Mouse (Mus musculus) stomach, embryonic 14.5 days (tissue): ENCODE measurements around the gene Grid2ip. TPM values are rescaled to one million over a fixed set of nuclear protein-coding genes. Genes with fewer than 3 reads are reported as not detected.
A peak's percentile ranks its signal among the peaks of the same experiment; 100 is the strongest.

Source experiments
- ATAC-seq: fragments of 200-750 bp; cut with Nextera tagmentation; 2 replicates; pipeline ENCODE4 v1.8.0; 2017; ENCODE audit warnings: low read depth, moderate TSS enrichment; ENCODE audit not compliant: insufficient number of reproducible peaks, insufficient read depth, low FRiP score
- H3K27ac ChIP-seq: fragments of 300-500 bp; sonication (generic); 2 replicates; pipeline ENCODE4 v1.5.1; 2014; ENCODE audit warnings: mild to moderate bottlenecking, low read length, moderate library complexity, mixed read lengths
- H3K27me3 ChIP-seq: fragments of 300-500 bp; sonication (generic); 2 replicates; pipeline ENCODE4 v1.6.1; 2014; ENCODE audit warnings: low read length, control low read depth, mixed read lengths; ENCODE audit not compliant: control insufficient read depth, insufficient read depth
- H3K36me3 ChIP-seq: fragments of 300-500 bp; sonication (generic); 2 replicates; pipeline ENCODE4 v1.6.1; 2014; ENCODE audit warnings: mild to moderate bottlenecking, control low read depth, low read length, moderate library complexity, mixed read lengths; ENCODE audit not compliant: control insufficient read depth, insufficient read depth
- H3K4me1 ChIP-seq: fragments of 300-500 bp; sonication (generic); 2 replicates; pipeline ENCODE4 v1.6.1; 2014; ENCODE audit warnings: low read length, control low read depth, mixed read lengths; ENCODE audit not compliant: control insufficient read depth, insufficient read depth
- H3K4me2 ChIP-seq: fragments of 300-500 bp; sonication (generic); replicated peaks from 2 replicates; pipeline ENCODE4 v1.6.1; 2014; ENCODE audit warnings: low read depth, low read length, control low read depth
- H3K4me3 ChIP-seq: fragments of 300-500 bp; sonication (generic); 2 replicates; pipeline ENCODE4 v1.5.1; 2014; ENCODE audit warnings: low read depth, low read length, control low read depth
- H3K9ac ChIP-seq: fragments of 300-500 bp; sonication (generic); replicated peaks from 2 replicates; pipeline ENCODE4 v1.6.1; 2014; ENCODE audit warnings: low read depth, mild to moderate bottlenecking, control low read depth, low read length, moderate library complexity, mixed read lengths
- H3K9me3 ChIP-seq: fragments of 300-500 bp; sonication (generic); 2 replicates; pipeline ENCODE4 v1.6.1; 2016; ENCODE audit warnings: low read depth, low read length, control low read depth; ENCODE audit not compliant: control insufficient read depth
- WGBS: fragments of 180-500 bp; shearing (Covaris S2); extraction: QIAGEN DNeasy Blood & Tissue Kit; methylation state at CpG from one replicate; pipeline ENCODE4 v1.1.7; 2014; 5-methylcytosine and 5-hydroxymethylcytosine counted together
- polyA plus RNA-seq: library from polyadenylated mRNA; unstranded; fragments of >200 nt; fragmentation: Nextera tagmentation; extraction: Ambion mirVana; gene quantifications from 2 replicates; pipeline ENCODE4 v1.2.1, GENCODE M21; 2014

Grid2ip gene
- polyA plus RNA-seq, 1 experiment from 2014 or later, result 2.0 TPM

DNA sequence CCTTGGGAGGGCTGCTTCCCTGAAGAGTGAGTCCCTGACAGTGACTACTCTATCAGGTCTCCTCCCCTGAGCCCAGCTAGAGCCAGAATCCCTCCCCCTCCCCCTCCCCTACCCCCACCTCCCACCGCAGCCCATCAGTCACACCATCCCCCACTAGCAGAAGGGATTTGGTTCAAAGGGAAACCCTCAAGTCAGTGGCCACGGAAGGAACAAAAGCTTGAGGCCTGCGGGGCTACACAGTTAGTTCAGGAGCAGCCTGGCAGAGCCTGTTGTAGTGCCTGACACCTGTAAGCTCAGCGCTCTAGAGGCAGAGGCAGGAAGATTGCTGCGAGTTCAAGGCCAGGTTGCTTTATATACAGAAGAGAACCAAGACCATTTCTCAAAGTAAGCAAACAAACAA lies 1.1 kb upstream of the Grid2ip start:
- no peak for ATAC-seq
- Histone ChIP-seq H3K4me3 (no peak overlapping the region), H3K9ac (no peak overlapping the region), H3K9me3 (no peaks in the 10 kb centered on the region), H3K27ac (no peak overlapping the region), H3K4me2 (no peak overlapping the region), H3K36me3 (no peaks in the 10 kb centered on the region), H3K27me3 (peaks cover 10% of the 10 kb centered on the region; the same call in 1 of the 2 replicates), H3K4me1 (no peaks in the 10 kb centered on the region)
- 33% methylated on average over 5 of the region's 5 CpGs for WGBS

DNA sequence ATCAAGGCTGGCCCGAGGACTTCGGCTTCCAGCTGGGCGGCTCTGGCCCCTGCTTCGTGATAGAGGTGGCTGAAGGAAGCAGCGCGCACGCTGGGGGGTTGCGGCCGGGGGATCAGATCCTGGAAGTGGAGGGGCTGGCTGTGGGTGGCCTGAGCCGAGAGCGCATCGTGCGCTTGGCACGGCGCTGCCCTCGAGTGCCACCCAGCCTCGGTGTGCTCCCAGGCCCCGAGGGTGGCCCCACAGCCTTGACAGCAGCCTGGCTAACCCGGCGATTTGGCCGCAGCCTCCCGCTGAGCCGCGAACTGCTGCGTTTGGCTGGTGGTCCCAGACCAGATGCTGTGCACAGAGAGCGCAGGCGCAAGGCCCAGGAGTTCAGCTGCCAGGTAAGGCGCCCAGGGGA lies 426 bp downstream of the Grid2ip start:
- Histone ChIP-seq H3K4me2 (peak overlapping the region; percentile 10; the same call in 1 of the 2 replicates), H3K36me3 (no peaks in the 10 kb centered on the region), H3K4me3 (peak overlapping the region; percentile 9; the same call in 1 of the 2 replicates)

GRCm38 (mm10) chr5:143359263-143359662 lies 2.1 kb downstream of the Grid2ip start:
- 36% methylated on average over 7 of the region's 7 CpGs for WGBS
- no peaks in the 10 kb centered on the region for H3K9me3 ChIP-seq
- H3K4me2 ChIP-seq, result no peak overlapping the region
- H3K27me3 ChIP-seq, result peaks cover 10% of the 10 kb centered on the region; the same call in 1 of the 2 replicates
- H3K9ac ChIP-seq, result no peak overlapping the region
- no peak overlapping the region for H3K27ac ChIP-seq
- H3K4me3 ChIP-seq, result no peak overlapping the region
- ATAC-seq, result no peak
- no peaks in the 10 kb centered on the region; the same call in 1 of the 2 replicates for H3K4me1 ChIP-seq
- no peaks in the 10 kb centered on the region for H3K36me3 ChIP-seq

More for the DNA sequence above, 426 bp downstream of the Grid2ip start:
- ATAC-seq, result no peak
- peaks cover 10% of the 10 kb centered on the region; the same call in 1 of the 2 replicates for H3K27me3 ChIP-seq
- H3K9ac ChIP-seq, result no peak overlapping the region
- WGBS, result 4% methylated on average over 28 of the region's 28 CpGs
- H3K27ac ChIP-seq, result no peak overlapping the region
- H3K4me1 ChIP-seq, result no peaks in the 10 kb centered on the region
- no peaks in the 10 kb centered on the region for H3K9me3 ChIP-seq

DNA sequence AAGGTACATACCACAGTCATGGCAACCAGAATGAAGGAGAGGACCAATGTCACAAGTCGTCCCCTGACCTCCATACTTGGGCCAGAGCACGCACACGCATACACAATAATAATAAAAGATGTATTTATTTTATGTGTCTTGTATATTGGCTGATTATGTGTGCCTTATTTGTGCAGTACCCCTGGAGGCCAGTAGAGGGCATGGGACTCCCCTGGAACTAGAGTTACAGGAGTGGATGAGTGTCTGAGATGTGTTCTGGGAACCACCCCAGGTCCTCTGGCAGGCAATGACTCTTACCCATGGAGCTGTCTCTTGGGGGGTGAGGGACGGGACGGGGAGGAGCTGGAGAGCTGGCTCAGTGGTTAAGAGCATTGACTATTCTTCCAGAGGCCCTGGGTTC lies 2.9 kb downstream of the Grid2ip start:
- Histone ChIP-seq H3K9ac (no peak overlapping the region), H3K9me3 (no peaks in the 10 kb centered on the region), H3K4me1 (no peaks in the 10 kb centered on the region; the same call in 1 of the 2 replicates), H3K27me3 (peaks cover 10% of the 10 kb centered on the region; the same call in 1 of the 2 replicates), H3K4me3 (no peak overlapping the region), H3K4me2 (no peak overlapping the region), H3K36me3 (no peaks in the 10 kb centered on the region), H3K27ac (no peak overlapping the region)
- 53% methylated on average over 5 of the region's 5 CpGs for WGBS
- no peak for ATAC-seq

DNA sequence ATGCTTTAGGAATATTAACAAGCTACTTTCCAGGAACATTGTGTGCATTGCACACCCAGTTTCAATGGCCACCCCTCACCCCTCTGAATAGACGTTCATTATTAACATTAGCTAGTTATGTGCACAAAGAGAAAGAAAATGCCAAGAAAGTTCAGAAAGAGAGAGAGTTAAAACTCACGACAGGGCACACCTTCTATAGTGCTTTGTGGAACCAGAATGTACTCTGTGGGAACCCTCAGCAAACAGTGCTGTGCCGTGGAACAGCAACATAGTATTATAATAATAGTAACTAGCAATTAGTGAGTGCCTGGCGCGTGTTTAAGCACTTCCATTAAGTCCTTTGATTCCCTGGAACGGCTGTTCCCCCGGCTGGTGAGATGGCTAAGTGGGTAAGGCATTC lies 4.3 kb downstream of the Grid2ip start:
- Histone ChIP-seq H3K4me2 (no peak overlapping the region), H3K27me3 (peaks cover 5% of the 10 kb centered on the region; the same call in 1 of the 2 replicates), H3K4me1 (no peaks in the 10 kb centered on the region; the same call in 1 of the 2 replicates), H3K9me3 (no peaks in the 10 kb centered on the region), H3K9ac (no peak overlapping the region), H3K4me3 (no peak overlapping the region), H3K27ac (no peak overlapping the region), H3K36me3 (no peaks in the 10 kb centered on the region)
- no peak for ATAC-seq
- WGBS, result 55% methylated on average over 7 of the region's 7 CpGs

DNA sequence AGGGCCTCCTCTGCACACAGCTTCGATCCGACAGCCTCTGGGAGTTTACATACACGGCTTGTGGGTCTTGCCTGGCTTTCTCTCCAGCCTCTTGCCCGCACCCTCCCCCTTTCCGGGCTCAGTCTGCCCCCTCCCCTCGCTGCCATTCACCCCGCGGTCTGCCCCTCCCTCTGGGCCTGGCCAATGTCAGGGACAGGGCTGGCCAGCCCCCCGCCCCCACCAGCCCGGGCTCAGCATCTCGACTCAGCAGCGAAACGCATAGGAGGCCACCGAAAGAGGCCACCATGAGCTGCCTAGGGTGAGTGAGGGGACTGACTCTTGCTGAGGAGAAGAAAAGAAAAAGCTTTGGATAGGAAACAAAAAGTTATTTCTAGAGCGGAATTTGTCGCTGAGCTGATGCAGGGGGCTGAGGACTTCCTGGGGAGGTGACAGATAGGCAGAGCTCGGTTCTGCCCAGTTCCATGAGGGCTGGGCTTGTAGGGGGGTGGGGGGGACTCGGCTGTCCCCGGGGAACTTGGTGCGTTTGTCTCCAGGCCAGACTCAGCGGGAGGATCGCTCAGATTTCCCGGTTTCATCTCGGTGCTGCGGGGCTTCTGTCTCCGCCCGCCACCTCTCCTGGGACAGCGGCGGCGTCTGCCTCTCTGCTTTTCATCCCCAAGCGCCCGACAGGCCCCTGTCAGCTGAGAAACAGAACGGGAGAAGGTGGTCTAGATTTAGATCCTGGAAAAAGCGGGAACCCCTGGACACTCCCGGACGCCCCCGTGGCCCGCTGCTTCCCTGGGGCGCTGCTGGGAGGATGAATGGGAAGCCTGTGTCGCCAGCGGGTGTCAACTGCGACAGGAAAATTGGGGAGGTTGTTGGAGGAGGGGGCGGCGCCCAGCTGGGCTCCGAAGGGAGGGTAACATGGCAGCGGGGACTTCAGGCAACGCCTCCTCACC lies 6.8 kb downstream of the Grid2ip start:
- Histone ChIP-seq H3K27me3 (peaks cover 12% of the 10 kb centered on the region), H3K4me3 (peak overlapping the region; percentile 41), H3K9ac (peak overlapping the region; percentile 38; the same call in 1 of the 2 replicates), H3K27ac (no peak overlapping the region), H3K4me1 (no peaks in the 10 kb centered on the region; the same call in 1 of the 2 replicates), H3K36me3 (no peaks in the 10 kb centered on the region), H3K4me2 (peak overlapping the region; percentile 96), H3K9me3 (no peaks in the 10 kb centered on the region)
- WGBS, result under 1% methylated on average over 47 of the region's 47 CpGs
- ATAC-seq, result peak; percentile 66

- 80% methylated on average over 3 of the region's 3 CpGs for WGBS
- H3K4me3 ChIP-seq, result no peak overlapping the region
- no peak overlapping the region for H3K27ac ChIP-seq
- H3K4me2 ChIP-seq, result no peak overlapping the region
- no peak overlapping the region for H3K9ac ChIP-seq
- peaks cover 2% of the 10 kb centered on the region; the same call in 1 of the 2 replicates for H3K4me1 ChIP-seq
- H3K36me3 ChIP-seq, result no peaks in the 10 kb centered on the region
- H3K9me3 ChIP-seq, result no peaks in the 10 kb centered on the region
- ATAC-seq, result no peak
- H3K27me3 ChIP-seq, result peaks cover 46% of the 10 kb centered on the region
Observed at GRCm38 (mm10) chr5:143367931-143368330, 10.8 kb downstream of the Grid2ip start.

DNA sequence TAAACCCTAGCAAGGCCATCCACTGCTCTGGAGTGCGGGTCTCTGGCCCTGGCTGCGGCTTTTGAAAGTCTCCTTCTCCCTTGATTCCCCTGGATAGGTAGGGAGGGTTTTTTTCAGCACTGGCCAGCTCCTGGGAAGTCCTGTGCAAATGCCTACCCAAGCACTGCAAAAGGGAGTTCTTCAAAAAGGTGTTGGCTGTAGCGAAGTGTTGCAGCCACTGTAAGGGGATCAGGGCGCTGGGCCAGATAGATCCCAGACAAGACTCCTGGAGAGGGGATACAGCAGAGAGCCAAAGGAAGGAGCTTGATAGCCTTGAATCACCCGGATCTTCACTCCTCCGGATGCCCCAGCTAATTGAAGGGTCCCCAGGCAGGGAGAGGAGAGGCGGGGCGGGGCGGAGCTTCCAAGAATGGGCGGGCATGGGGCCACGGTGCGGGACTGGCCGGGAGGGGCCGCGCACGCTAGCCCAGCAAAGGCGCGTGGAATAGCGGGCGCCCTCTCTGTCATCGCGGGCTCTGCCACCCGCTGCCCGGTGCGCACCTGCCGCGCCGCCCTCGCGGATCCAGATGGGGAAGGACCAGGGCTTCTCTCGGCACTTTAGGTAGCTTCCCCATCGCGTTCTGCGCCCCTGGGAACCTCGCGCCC lies 12.6 kb downstream of the Grid2ip start:
- Histone ChIP-seq H3K4me2 (peak overlapping the region; percentile 21), H3K27me3 (peaks cover 53% of the 10 kb centered on the region), H3K9me3 (no peaks in the 10 kb centered on the region), H3K4me1 (0 out of 2 replicates have a peak, but pooled peaks cover 2% of the 10 kb centered on the region), H3K4me3 (no peak overlapping the region), H3K9ac (no peak overlapping the region), H3K36me3 (no peaks in the 10 kb centered on the region), H3K27ac (no peak overlapping the region)
- 2% methylated on average over 35 of the region's 36 CpGs for WGBS
- ATAC-seq, result no peak
